ENCODE assay signal across 12 mouse cellular contexts in the genomic region with DNA sequence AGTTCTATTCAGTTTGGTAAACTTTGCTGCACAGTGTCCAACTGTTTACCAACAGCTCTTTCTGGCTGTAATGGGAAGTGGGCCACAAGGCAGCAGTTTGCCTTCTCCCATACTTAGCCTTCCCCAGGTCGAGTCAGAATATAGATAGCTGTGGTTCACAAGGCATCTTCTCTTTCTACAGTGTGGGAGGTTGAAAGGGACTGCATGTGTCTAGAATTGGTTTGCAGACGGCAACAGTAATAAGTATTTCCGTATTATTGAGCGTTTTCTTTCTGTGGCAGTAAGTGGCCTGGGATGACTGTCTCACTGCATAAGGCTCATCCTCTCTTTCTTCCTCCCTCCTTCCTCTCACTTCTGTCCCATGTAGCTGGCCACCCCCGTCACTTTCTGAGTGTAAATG.
"Had no signal": no experiment of that assay in that cellular context is flagged by ENCODE, and none has a peak within 500 bp of the region (broad histone marks: within the 10 kb centered on the region; RNA-seq: fewer than 3 reads in every experiment).

No protein-coding gene starts in this region.

- DNase-seq: kidney, postnatal 25 days; liver, embryonic 13.5 days; lung, adult 2 months; lung, postnatal 4 days; retina, postnatal 1 day; thymus, postnatal 36 days had no signal

- H3K4me3 ChIP-seq: left cerebral cortex, adult 2 months; limb, embryonic 10.5 days; liver, embryonic 13.5 days; midbrain, embryonic 12.5 days; neural tube, embryonic 13.5 days had no signal

- H3K4me2 ChIP-seq: liver, embryonic 13.5 days; midbrain, embryonic 12.5 days; neural tube, embryonic 13.5 days had no signal

- H3K27ac ChIP-seq: left cerebral cortex, adult 2 months; limb, embryonic 10.5 days; liver, embryonic 13.5 days; midbrain, embryonic 12.5 days; neural tube, embryonic 13.5 days had no signal

- H3K36me3 ChIP-seq: limb, embryonic 10.5 days; liver, embryonic 13.5 days; midbrain, embryonic 12.5 days; neural tube, embryonic 13.5 days had no signal

- ATAC-seq: lung, postnatal 0 days; midbrain, embryonic 16.5 days had no signal

- H3K27me3 ChIP-seq: liver, embryonic 13.5 days; midbrain, embryonic 12.5 days; neural tube, embryonic 13.5 days had no signal

- H3K4me1 ChIP-seq: liver, embryonic 13.5 days; midbrain, embryonic 12.5 days; neural tube, embryonic 13.5 days had no signal

- H3K9me3 ChIP-seq: limb, embryonic 10.5 days; liver, embryonic 13.5 days; midbrain, embryonic 12.5 days; neural tube, embryonic 13.5 days had no signal

- H3K9ac ChIP-seq: liver, embryonic 13.5 days; midbrain, embryonic 12.5 days; neural tube, embryonic 13.5 days had no signal
